Mouse (Mus musculus): ENCODE measurements at regions not wholly inside any gene's neighbourhood (a gene's known extent, or its start where the extent isn't known, plus 50 kb on each side); places are given as distances from the start of the nearest gene placed in this dataset.

DNA sequence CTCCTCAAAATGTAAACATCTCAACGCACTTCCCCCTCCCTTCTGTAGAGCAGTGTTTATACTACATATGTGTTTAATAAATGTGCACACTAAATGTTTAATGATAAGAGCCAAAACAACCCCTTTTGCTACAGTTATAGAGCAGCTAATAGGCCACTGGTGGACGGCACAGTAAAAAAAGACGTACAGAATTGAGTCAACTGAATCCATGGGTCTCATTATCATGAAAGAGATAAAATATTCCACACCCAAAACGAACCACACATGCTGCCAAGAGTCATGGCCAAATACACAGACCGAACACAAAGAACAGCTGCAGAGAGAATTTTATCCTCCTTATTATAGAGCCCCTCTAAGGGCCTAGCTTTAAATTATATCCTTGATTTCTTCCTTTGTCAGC, 237.8 kb downstream of the Dhx15 start:
- TF ChIP-seq POLR2AphosphoS2 (IDR thresholded peaks at IDR 0.05; ENCODE audit: low read depth, low read length) (no peak), SMC3 (IDR thresholded peaks at IDR 0.05; ENCODE audit: low read depth, low read length) (no peak), NELFE (IDR thresholded peaks at IDR 0.05; ENCODE audit: low read depth, low read length) (no peak), ZNF384 (IDR thresholded peaks at IDR 0.05; ENCODE audit: low read depth, low read length) (no peak), TCF12 (IDR thresholded peaks at IDR 0.05; ENCODE audit: low read depth, low read length) (no peak), MAX (IDR thresholded peaks at IDR 0.05; ENCODE audit: low read length) (no peak), MAFK (IDR thresholded peaks at IDR 0.05; ENCODE audit: insufficient replicate concordance, low read length) (no peak), PAX5 (IDR thresholded peaks at IDR 0.05; ENCODE audit: low read length) (no peak), CTCF (conservative IDR thresholded peaks at IDR 0.05 in 1 of 2, IDR thresholded peaks at IDR 0.05 in 1 of 2; ENCODE audit: low read depth in 2 of 2, low read length in 2 of 2) (no peak), HCFC1 (IDR thresholded peaks at IDR 0.05; ENCODE audit: low read depth, low read length) (no peak), IRF4 (IDR thresholded peaks at IDR 0.05; ENCODE audit: low read depth, low read length) (no peak), UBTF (IDR thresholded peaks at IDR 0.05; ENCODE audit: low read depth, low read length) (no peak), ELF1 (IDR thresholded peaks at IDR 0.05; ENCODE audit: low read depth, low read length) (no peak), KAT2A (IDR thresholded peaks at IDR 0.05; ENCODE audit: insufficient replicate concordance, low read length) (no peak)
- no peak overlapping the region for H3K27ac ChIP-seq (ENCODE audit: insufficient read depth, low read depth)
- H3K36me3 ChIP-seq (replicated peaks in 1 of 2; ENCODE audit: control insufficient read depth in 1 of 2, insufficient read depth in 1 of 2, low read length in 1 of 2): no peaks in the 10 kb centered on the region
- H3K4me3 ChIP-seq (replicated peaks in 1 of 3; ENCODE audit: low read depth in 2 of 3, low read length in 2 of 3, poor library complexity in 1 of 3): no peak overlapping the region
- H3K27me3 ChIP-seq (replicated peaks): no peaks in the 10 kb centered on the region
- no peaks in the 10 kb centered on the region for H3K79me2 ChIP-seq (replicated peaks; ENCODE audit: control insufficient read depth, extremely low read depth, insufficient read depth, poor library complexity, severe bottlenecking)
- H3K4me2 ChIP-seq (ENCODE audit: insufficient read depth, low read depth, poor library complexity, severe bottlenecking): no peak overlapping the region
- no peaks in the 10 kb centered on the region for H3K4me1 ChIP-seq (ENCODE audit: control insufficient read depth in 1 of 2, insufficient read depth in 2 of 2)
- no peaks in the 10 kb centered on the region for H3K9me3 ChIP-seq (replicated peaks; ENCODE audit: low read length)
- no peak for DNase-seq (ENCODE audit: extremely low read depth)
- dilution Hi-C loops (cut with MboI; ENCODE audit: extremely low pct_ligation_motif_present, extremely low pct_unique_long_range_greater_than_20kb, low sequenced_read_pairs) (no loop called here), in situ Hi-C loops (cut with MboI; ENCODE audit: low pct_ligation_motif_present, low pct_unique_long_range_greater_than_20kb, low sequenced_read_pairs) (no loop called here)
- no peak overlapping the region for H3K9ac ChIP-seq (ENCODE audit: insufficient read depth, low read depth)

GRCm38 (mm10) chr5:51949996-51950395, 240.3 kb downstream of the Dhx15 start:
- no peak overlapping the region for H3K4me2 ChIP-seq (ENCODE audit: insufficient read depth, low read depth, poor library complexity, severe bottlenecking)
- no peaks in the 10 kb centered on the region for H3K9me3 ChIP-seq (replicated peaks; ENCODE audit: low read length)
- TF ChIP-seq USF2 (conservative IDR thresholded peaks at IDR 0.05; ENCODE audit: low read depth, low read length) (no peak), POLR2A (IDR thresholded peaks at IDR 0.05; ENCODE audit: low read depth, low read length) (no peak), TCF12 (IDR thresholded peaks at IDR 0.05; ENCODE audit: low read depth, low read length) (no peak), ZMIZ1 (IDR thresholded peaks at IDR 0.05; ENCODE audit: low read depth, low read length) (no peak), IRF4 (IDR thresholded peaks at IDR 0.05; ENCODE audit: low read depth, low read length) (no peak), GABPA (IDR thresholded peaks at IDR 0.05; ENCODE audit: insufficient replicate concordance, low read depth, low read length) (no peak), SMC3 (IDR thresholded peaks at IDR 0.05; ENCODE audit: low read depth, low read length) (no peak), POLR2AphosphoS2 (IDR thresholded peaks at IDR 0.05; ENCODE audit: low read depth, low read length) (no peak), MEF2A (IDR thresholded peaks at IDR 0.05; ENCODE audit: borderline replicate concordance, low read depth, low read length) (no peak), NELFE (IDR thresholded peaks at IDR 0.05; ENCODE audit: low read depth, low read length) (no peak), CTCF (conservative IDR thresholded peaks at IDR 0.05 in 1 of 2, IDR thresholded peaks at IDR 0.05 in 1 of 2; ENCODE audit: low read depth in 2 of 2, low read length in 2 of 2) (no peak), ZNF384 (IDR thresholded peaks at IDR 0.05; ENCODE audit: low read depth, low read length) (no peak), RAD21 (IDR thresholded peaks at IDR 0.05; ENCODE audit: low read depth, low read length) (no peak), USF1 (IDR thresholded peaks at IDR 0.05; ENCODE audit: low read depth, low read length) (no peak), E2F4 (IDR thresholded peaks at IDR 0.05; ENCODE audit: insufficient replicate concordance, low read depth, low read length) (no peak), HCFC1 (IDR thresholded peaks at IDR 0.05; ENCODE audit: low read depth, low read length) (no peak), UBTF (IDR thresholded peaks at IDR 0.05; ENCODE audit: low read depth, low read length) (no peak), ZKSCAN1 (IDR thresholded peaks at IDR 0.05; ENCODE audit: borderline replicate concordance, low read depth, low read length) (no peak)
- in situ Hi-C loops (cut with MboI; ENCODE audit: low pct_ligation_motif_present, low pct_unique_long_range_greater_than_20kb, low sequenced_read_pairs): no loop called here
- no peaks in the 10 kb centered on the region for H3K79me2 ChIP-seq (replicated peaks; ENCODE audit: control insufficient read depth, extremely low read depth, insufficient read depth, poor library complexity, severe bottlenecking)
- no peaks in the 10 kb centered on the region for H3K27me3 ChIP-seq (replicated peaks)
- dilution Hi-C loops (cut with MboI; ENCODE audit: extremely low pct_ligation_motif_present, extremely low pct_unique_long_range_greater_than_20kb, low sequenced_read_pairs): no loop called here
- no peak for DNase-seq (ENCODE audit: extremely low read depth)
- H3K4me1 ChIP-seq (ENCODE audit: control insufficient read depth in 1 of 2, insufficient read depth in 2 of 2): no peaks in the 10 kb centered on the region
- no peak overlapping the region for H3K27ac ChIP-seq (ENCODE audit: insufficient read depth, low read depth)
- no peak overlapping the region for H3K9ac ChIP-seq (ENCODE audit: insufficient read depth, low read depth)
- H3K4me3 ChIP-seq (replicated peaks in 1 of 3; ENCODE audit: low read depth in 2 of 3, low read length in 2 of 3, poor library complexity in 1 of 3): no peak overlapping the region
- no peaks in the 10 kb centered on the region for H3K36me3 ChIP-seq (replicated peaks in 1 of 2; ENCODE audit: control insufficient read depth in 1 of 2, insufficient read depth in 1 of 2, low read length in 1 of 2)
